Mouse (Mus musculus) spleen, adult 2 months (tissue): Measurements from ENCODE around the gene Grin1. TPM values are rescaled to one million over a fixed set of nuclear protein-coding genes. Genes with fewer than 3 reads are reported as not detected.

Experiments used
- DNase-seq, 2 experiments: peaks; one replicate each; pipeline versions ENCODE4 v3.0.0 to v3.0.0-alpha.2; 2012 to 2021; ENCODE audit warnings: low spot score in 2 of 2, low read depth in 1 of 2
- H3K27ac ChIP-seq: fragments of 200-500 bp; 2 replicates; pipeline ENCODE4 v1.5.1; 2012; ENCODE audit warnings: low read length, inconsistent platforms; ENCODE audit not compliant: insufficient read depth
- H3K27me3 ChIP-seq: fragments of 200-500 bp; 2 replicates; pipeline ENCODE4 v1.6.1; 2012; ENCODE audit warnings: mild to moderate bottlenecking, moderate library complexity, low read length, inconsistent platforms; ENCODE audit not compliant: control insufficient read depth, insufficient read depth
- H3K36me3 ChIP-seq: fragments of 200-500 bp; 2 replicates; pipeline ENCODE4 v1.6.1; 2012; ENCODE audit warnings: mild to moderate bottlenecking, low read length, inconsistent platforms; ENCODE audit not compliant: control insufficient read depth, insufficient read depth
- H3K4me1 ChIP-seq: fragments of 200-500 bp; 2 replicates; pipeline ENCODE4 v1.6.1; 2011; ENCODE audit warnings: inconsistent platforms; ENCODE audit not compliant: control insufficient read depth, insufficient read depth, insufficient read length
- H3K4me3 ChIP-seq: fragments of 200-500 bp; 2 replicates; pipeline ENCODE4 v1.5.1; 2011; ENCODE audit warnings: mild to moderate bottlenecking, inconsistent platforms; ENCODE audit not compliant: insufficient read depth, insufficient read length; ENCODE audit errors: extremely low read depth
- CTCF ChIP-seq: fragments of 200-500 bp; IDR thresholded peaks from 2 replicates; pipeline ENCODE4 v1.5.1; 2011; ENCODE audit warnings: mild to moderate bottlenecking, inconsistent platforms; ENCODE audit not compliant: insufficient read depth, insufficient read length, insufficient replicate concordance; ENCODE audit errors: extremely low read depth
- POLR2A ChIP-seq: fragments of 200-500 bp; IDR thresholded peaks from 2 replicates; pipeline ENCODE4 v1.6.1; 2011; ENCODE audit warnings: low read depth, low read length, inconsistent platforms
- WGBS: fragments of 180-500 bp; shearing (Covaris S2); methylation state at CpG from one replicate; pipeline ENCODE4 v1.1.7; 2018; 5-methylcytosine and 5-hydroxymethylcytosine counted together
- polyA plus RNA-seq: library from polyadenylated mRNA; depleted of rRNA; stranded (reverse); fragments of >200 nt; gene quantifications from 2 replicates; pipeline ENCODE4 v1.2.3, GENCODE M21; 2012

Gene Grin1
- polyA plus RNA-seq, 1 experiment = 0.04 TPM

GRCm38 (mm10) chr2:25320084-25320483 is 1.1 kb upstream of the Grin1 start:
- no peak for DNase-seq
- peaks cover 2% of the 10 kb centered on the region for H3K27me3 ChIP-seq
- no peak overlapping the region for H3K4me3 ChIP-seq
- no peak overlapping the region for H3K27ac ChIP-seq
- 28% methylated on average over 2 of the region's 2 CpGs for WGBS
- no peak for TF ChIP-seq CTCF
- no peaks in the 10 kb centered on the region for H3K36me3 ChIP-seq
- peaks cover 7% of the 10 kb centered on the region; the same call in 1 of the 2 replicates for H3K4me1 ChIP-seq

GRCm38 (mm10) chr2:25318119-25318966 is 644 bp downstream of the Grin1 start:
- Histone ChIP-seq H3K4me1 (peaks cover 7% of the 10 kb centered on the region; the same call in 1 of the 2 replicates), H3K27me3 (peaks cover 2% of the 10 kb centered on the region), H3K4me3 (no peak overlapping the region), H3K27ac (no peak overlapping the region), H3K36me3 (no peaks in the 10 kb centered on the region)
- 6% methylated on average over 31 of the region's 31 CpGs for WGBS
- TF ChIP-seq CTCF = no peak
- TF ChIP-seq POLR2A = no peak
- DNase-seq = no peak

GRCm38 (mm10) chr2:25311491-25311891 is 7.5 kb downstream of the Grin1 start:
- H3K4me1 ChIP-seq = no peaks in the 10 kb centered on the region
- no peak overlapping the region for H3K27ac ChIP-seq
- DNase-seq = no peak
- peaks cover 6% of the 10 kb centered on the region for H3K27me3 ChIP-seq
- 9% methylated on average over 11 of the region's 11 CpGs for WGBS
- no peak for TF ChIP-seq CTCF
- TF ChIP-seq POLR2A = no peak
- H3K36me3 ChIP-seq = no peaks in the 10 kb centered on the region
- H3K4me3 ChIP-seq = no peak overlapping the region

- DNase-seq = no peak
- 5% methylated on average over 22 of the region's 22 CpGs for WGBS
- peaks cover 6% of the 10 kb centered on the region for H3K27me3 ChIP-seq
- no peaks in the 10 kb centered on the region for H3K36me3 ChIP-seq
- H3K4me1 ChIP-seq = no peaks in the 10 kb centered on the region
- no peak for TF ChIP-seq CTCF
- TF ChIP-seq POLR2A = no peak
- H3K27ac ChIP-seq = no peak overlapping the region
- H3K4me3 ChIP-seq = no peak overlapping the region
Measured at GRCm38 (mm10) chr2:25310969-25311368, 8.0 kb downstream of the Grin1 start.

- peaks cover 7% of the 10 kb centered on the region for H3K27me3 ChIP-seq
- WGBS = 55% methylated on average over 10 of the region's 10 CpGs
Measured at GRCm38 (mm10) chr2:25310180-25310579, 8.8 kb downstream of the Grin1 start.

GRCm38 (mm10) chr2:25305587-25306359 is 13.2 kb downstream of the Grin1 start:
- no peak for DNase-seq
- Histone ChIP-seq H3K4me1 (no peaks in the 10 kb centered on the region; the same call in 1 of the 2 replicates), H3K36me3 (no peaks in the 10 kb centered on the region), H3K4me3 (no peak overlapping the region), H3K27ac (no peak overlapping the region), H3K27me3 (peaks cover 5% of the 10 kb centered on the region; the same call in 1 of the 2 replicates)
- TF ChIP-seq POLR2A = no peak
- TF ChIP-seq CTCF = no peak
- 50% methylated on average over 14 of the region's 14 CpGs for WGBS

More at GRCm38 (mm10) chr2:25310180-25310579, 8.8 kb downstream of the Grin1 start:
- Histone ChIP-seq H3K27ac (no peak overlapping the region), H3K4me1 (no peaks in the 10 kb centered on the region; the same call in 1 of the 2 replicates), H3K36me3 (no peaks in the 10 kb centered on the region), H3K4me3 (no peak overlapping the region)
- TF ChIP-seq POLR2A (no peak), CTCF (no peak)
- no peak for DNase-seq
